Mouse (Mus musculus): Measurements from ENCODE around the gene Ubl7.

- TF ChIP-seq CTCF (IDR thresholded peaks at IDR 0.05; ENCODE audit: insufficient read depth, low read length) (no peak), POLR2A (IDR thresholded peaks at IDR 0.05; ENCODE audit: borderline replicate concordance, extremely low read depth, low read depth, low read length) (no peak)
These were observed 3.6 kb upstream of the Ubl7 start for GRCm38 (mm10) chr9:57907206-57907605.

Data from lung, adult 2 months (tissue).